Mouse (Mus musculus) intestine, postnatal 0 days (tissue): ENCODE data around the gene Slc41a2. TPM values are rescaled to one million over a fixed set of nuclear protein-coding genes. Genes with fewer than 3 reads are reported as not detected.

Experiments
- ATAC-seq: fragments of 200-750 bp; cut with Nextera tagmentation; 2 replicates; pipeline ENCODE4 v1.8.0; 2017; ENCODE audit warnings: mild to moderate bottlenecking, moderate TSS enrichment, moderate library complexity
- H3K27ac ChIP-seq: fragments of 300-500 bp; sonication (generic); 2 replicates; pipeline ENCODE4 v1.5.1; 2014; ENCODE audit warnings: mild to moderate bottlenecking, low read depth, low read length, moderate library complexity
- H3K27me3 ChIP-seq: fragments of 300-500 bp; sonication (generic); replicated peaks from 2 replicates; pipeline ENCODE4 v1.6.1; 2014; ENCODE audit warnings: low read length, mixed read lengths; ENCODE audit not compliant: control insufficient read depth, insufficient read depth
- H3K36me3 ChIP-seq: fragments of 300-500 bp; sonication (generic); 2 replicates; pipeline ENCODE4 v1.6.1; 2014; ENCODE audit warnings: mild to moderate bottlenecking, moderate library complexity; ENCODE audit not compliant: control insufficient read depth, insufficient read depth
- H3K4me1 ChIP-seq: fragments of 300-500 bp; sonication (generic); replicated peaks from 2 replicates; pipeline ENCODE4 v1.6.1; 2014; ENCODE audit warnings: antibody characterized with exemption, low read length, mixed read lengths; ENCODE audit not compliant: control insufficient read depth, insufficient read depth
- H3K4me2 ChIP-seq: fragments of 300-500 bp; sonication (generic); replicated peaks from 2 replicates; pipeline ENCODE4 v1.6.1; 2014; ENCODE audit warnings: low read depth, mild to moderate bottlenecking, moderate library complexity
- H3K4me3 ChIP-seq: fragments of 300-500 bp; sonication (generic); 2 replicates; pipeline ENCODE4 v1.5.1; 2014; ENCODE audit warnings: low read depth, low read length
- H3K9ac ChIP-seq: fragments of 300-500 bp; sonication (generic); 2 replicates; pipeline ENCODE4 v1.6.1; 2014; ENCODE audit warnings: mild to moderate bottlenecking, low read depth, low read length
- H3K9me3 ChIP-seq: fragments of 300-500 bp; sonication (generic); 2 replicates; pipeline ENCODE4 v1.6.1; 2016; ENCODE audit warnings: mixed run types; ENCODE audit not compliant: control insufficient read depth
- CTCF ChIP-seq: sonication (generic); IDR thresholded peaks from 2 replicates; pipeline ENCODE4 v1.5.1; 2016; ENCODE audit warnings: low read depth, mild to moderate bottlenecking, control low read depth, antibody characterized with exemption, moderate library complexity
- WGBS: fragments of 180-500 bp; shearing (Covaris S2); extraction: QIAGEN DNeasy Blood & Tissue Kit; methylation state at CpG from one replicate; pipeline ENCODE4 v1.1.7; 2014; 5-methylcytosine and 5-hydroxymethylcytosine counted together
- polyA plus RNA-seq: library from polyadenylated mRNA; unstranded; fragments of >200 nt; fragmentation: Nextera tagmentation; extraction: Ambion mirVana; gene quantifications from 2 replicates; pipeline ENCODE4 v1.2.1, GENCODE M21; 2015

Gene Slc41a2
- polyA plus RNA-seq, 1 experiment from 2014 or later, result 1.9 TPM

DNA sequence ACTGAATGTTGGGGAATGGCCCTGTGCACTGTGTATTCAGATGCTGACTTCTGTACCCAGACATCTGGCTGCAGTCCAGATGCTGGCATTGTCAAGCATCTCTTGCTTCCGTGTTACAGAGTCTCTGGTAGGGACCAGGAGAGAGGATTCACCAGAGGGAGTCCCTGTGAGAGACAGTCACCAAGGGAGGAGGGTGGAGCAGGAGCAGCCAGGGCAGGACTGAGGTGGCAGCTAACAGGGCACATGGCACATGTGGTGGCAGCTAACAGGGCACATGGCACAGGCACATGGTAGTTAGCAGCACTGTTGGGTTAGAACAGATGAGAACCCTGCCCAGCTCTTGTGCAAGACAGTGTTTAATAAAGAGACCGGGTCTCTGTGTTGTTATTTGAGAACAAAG, 73.6 kb downstream of the Slc41a2 start:
- TF ChIP-seq CTCF, result no peak
- Histone ChIP-seq H3K27me3 (no peaks in the 10 kb centered on the region), H3K27ac (no peak overlapping the region), H3K4me1 (no peaks in the 10 kb centered on the region), H3K36me3 (no peaks in the 10 kb centered on the region), H3K9me3 (no peaks in the 10 kb centered on the region), H3K4me3 (no peak overlapping the region), H3K9ac (no peak overlapping the region), H3K4me2 (no peak overlapping the region)
- WGBS, result 34% methylated on average over 2 of the region's 2 CpGs
- no peak for ATAC-seq

DNA sequence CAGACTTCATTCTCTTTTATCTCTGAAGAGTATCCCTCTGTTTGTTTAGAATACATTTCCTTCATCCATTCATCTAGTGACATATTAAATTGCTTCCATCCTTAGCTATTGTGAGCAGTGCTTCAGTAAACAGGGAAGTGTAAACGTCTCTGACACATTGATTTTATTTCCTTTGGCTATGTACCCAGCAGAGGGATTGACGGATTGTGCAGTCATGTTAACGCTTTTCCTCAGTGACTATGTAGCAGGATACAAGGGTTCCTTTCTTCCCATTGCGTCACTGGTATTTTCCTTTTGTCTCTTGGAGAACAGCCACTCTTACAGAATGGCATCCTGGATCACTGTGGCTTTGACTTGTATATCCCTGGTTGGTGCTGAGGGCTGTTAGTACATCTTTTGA, 76.4 kb downstream of the Slc41a2 start:
- H3K4me1 ChIP-seq, result no peaks in the 10 kb centered on the region
- H3K27me3 ChIP-seq, result no peaks in the 10 kb centered on the region; the same call in 1 of the 2 replicates
- H3K4me2 ChIP-seq, result no peak overlapping the region
- no peak overlapping the region for H3K4me3 ChIP-seq
- no peaks in the 10 kb centered on the region for H3K9me3 ChIP-seq
- no peak overlapping the region for H3K9ac ChIP-seq
- no peak for TF ChIP-seq CTCF
- WGBS, result 35% methylated on average over 4 of the region's 4 CpGs
- no peak overlapping the region for H3K27ac ChIP-seq
- H3K36me3 ChIP-seq, result no peaks in the 10 kb centered on the region
- no peak for ATAC-seq

DNA sequence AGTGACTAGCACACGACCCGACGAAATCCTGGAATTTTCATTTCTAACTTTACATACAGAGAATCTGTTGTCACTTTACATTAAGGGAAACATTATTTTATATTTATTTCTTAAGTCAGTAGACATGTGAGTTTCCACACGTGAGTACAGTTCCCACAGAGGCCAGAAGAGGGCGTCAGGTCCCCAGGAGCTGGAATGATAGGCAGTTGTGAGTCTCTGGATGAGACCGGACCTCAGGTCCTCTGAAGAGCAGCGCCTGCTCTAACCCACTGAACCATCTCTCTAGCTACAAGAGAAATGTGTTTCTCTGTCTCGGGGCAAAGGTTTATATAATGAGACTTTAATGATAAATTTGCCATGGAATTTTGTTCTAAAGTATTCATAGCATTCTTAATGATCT, 86.3 kb downstream of the Slc41a2 start:
- Histone ChIP-seq H3K9ac (no peak overlapping the region), H3K4me3 (no peak overlapping the region), H3K9me3 (no peaks in the 10 kb centered on the region), H3K4me1 (no peaks in the 10 kb centered on the region), H3K4me2 (no peak overlapping the region), H3K36me3 (no peaks in the 10 kb centered on the region), H3K27ac (no peak overlapping the region), H3K27me3 (no peaks in the 10 kb centered on the region)
- ATAC-seq, result no peak
- WGBS, result 63% methylated on average over 8 of the region's 8 CpGs
- TF ChIP-seq CTCF, result peak; percentile 63

DNA sequence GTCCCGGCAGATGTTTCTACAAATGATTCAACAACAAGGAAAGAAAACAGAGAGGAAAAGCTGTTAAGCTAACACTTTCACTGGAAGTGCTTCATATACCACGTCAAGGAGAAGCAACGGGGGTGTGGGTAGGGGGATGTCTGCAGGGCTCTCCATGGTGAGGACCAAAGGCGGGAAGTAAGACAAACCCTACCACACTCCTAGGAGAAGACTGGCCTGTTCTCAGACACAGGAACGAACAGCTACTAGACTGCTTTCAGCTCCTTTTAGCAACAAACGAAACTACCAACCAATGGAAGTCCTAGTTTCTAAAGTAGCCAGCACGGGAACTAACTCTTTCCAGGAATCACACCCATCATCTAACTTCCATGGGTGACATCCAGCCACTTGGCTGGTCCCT, 89.6 kb downstream of the Slc41a2 start:
- Histone ChIP-seq H3K4me3 (no peak overlapping the region), H3K4me2 (no peak overlapping the region), H3K36me3 (no peaks in the 10 kb centered on the region), H3K27me3 (no peaks in the 10 kb centered on the region), H3K4me1 (no peaks in the 10 kb centered on the region), H3K9me3 (no peaks in the 10 kb centered on the region), H3K27ac (no peak overlapping the region), H3K9ac (no peak overlapping the region)
- ATAC-seq, result no peak
- no peak for TF ChIP-seq CTCF
- WGBS, result 66% methylated on average over 7 of the region's 7 CpGs

DNA sequence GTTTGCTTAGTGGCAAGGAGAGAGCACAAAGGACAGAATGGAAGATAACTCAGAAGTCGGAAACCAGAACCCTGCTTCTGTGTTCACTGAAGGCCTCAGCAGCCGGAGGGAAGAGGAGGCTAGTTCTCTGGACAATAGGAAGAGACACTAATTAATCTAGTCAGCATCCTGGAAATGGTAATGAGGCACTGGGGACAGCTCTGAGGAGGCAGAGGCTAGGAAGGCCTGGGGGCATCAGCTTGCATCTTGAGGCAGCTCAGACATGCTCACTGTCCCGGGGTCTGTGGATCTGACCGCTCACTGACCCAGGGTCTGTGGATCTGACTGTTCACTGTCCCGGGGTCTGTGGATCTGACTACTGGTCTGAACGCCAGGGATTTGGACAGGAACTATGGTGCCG, 92.0 kb downstream of the Slc41a2 start:
- Histone ChIP-seq H3K4me2 (no peak overlapping the region), H3K27ac (no peak overlapping the region), H3K36me3 (no peaks in the 10 kb centered on the region), H3K9me3 (no peaks in the 10 kb centered on the region), H3K4me3 (no peak overlapping the region), H3K4me1 (no peaks in the 10 kb centered on the region), H3K9ac (no peak overlapping the region), H3K27me3 (no peaks in the 10 kb centered on the region)
- ATAC-seq, result no peak
- TF ChIP-seq CTCF, result no peak
- WGBS, result 86% methylated on average over 7 of the region's 7 CpGs

DNA sequence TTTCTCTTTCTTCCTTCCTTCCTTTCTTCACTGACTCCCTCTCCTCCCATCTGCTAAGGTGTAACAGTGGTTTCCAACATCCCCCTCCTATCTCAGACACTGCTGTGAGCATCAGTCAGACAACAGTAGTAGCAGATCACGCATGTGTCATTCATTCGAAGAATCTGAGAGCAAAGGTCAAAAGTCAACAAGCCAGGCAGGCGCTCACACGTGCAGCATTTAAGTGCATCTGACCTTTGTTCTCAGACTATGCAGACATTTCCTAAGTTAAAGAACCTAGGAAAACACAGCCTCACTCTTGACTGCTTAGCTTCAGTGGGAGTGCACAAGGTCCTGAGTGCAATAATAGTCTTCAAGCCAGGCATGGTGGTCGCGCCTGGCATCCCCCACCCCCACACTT, 93.6 kb downstream of the Slc41a2 start:
- H3K4me1 ChIP-seq, result no peaks in the 10 kb centered on the region
- no peak overlapping the region for H3K4me3 ChIP-seq
- no peak overlapping the region for H3K27ac ChIP-seq
- no peak for TF ChIP-seq CTCF
- WGBS, result 37% methylated on average over 6 of the region's 6 CpGs
- H3K36me3 ChIP-seq, result no peaks in the 10 kb centered on the region
- H3K9me3 ChIP-seq, result no peaks in the 10 kb centered on the region
- H3K9ac ChIP-seq, result no peak overlapping the region
- H3K4me2 ChIP-seq, result no peak overlapping the region
- no peaks in the 10 kb centered on the region for H3K27me3 ChIP-seq
- ATAC-seq, result peak; percentile 83

DNA sequence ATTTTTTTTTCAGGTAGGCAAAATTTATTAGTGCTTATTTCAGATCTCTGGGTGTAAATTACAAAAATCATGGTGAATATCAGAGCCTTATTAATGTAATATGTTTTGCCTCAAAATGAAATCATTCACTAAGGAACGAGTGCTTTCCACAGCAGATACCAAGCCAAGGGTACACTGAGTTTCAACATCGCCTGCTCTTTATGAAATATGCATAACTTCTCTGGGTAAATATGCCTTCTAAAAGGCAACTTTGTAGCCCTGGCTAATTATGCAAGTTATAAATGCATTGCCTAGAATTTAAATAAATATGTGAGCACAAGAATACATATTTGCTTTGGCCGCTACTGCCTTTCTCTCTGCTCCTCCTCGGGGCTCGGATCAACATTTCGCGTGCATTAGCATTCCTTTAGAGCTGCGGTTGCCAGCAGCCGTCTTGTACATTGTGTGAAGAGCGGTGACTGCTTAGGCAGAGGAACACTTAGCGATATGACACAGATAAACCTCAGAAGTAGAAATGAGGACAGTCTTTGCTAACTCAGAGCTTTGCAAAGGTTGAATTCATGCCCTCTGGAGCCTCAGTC, 95.5 kb downstream of the Slc41a2 start:
- no peaks in the 10 kb centered on the region for H3K4me1 ChIP-seq
- 32% methylated on average over 11 of the region's 11 CpGs for WGBS
- no peaks in the 10 kb centered on the region for H3K27me3 ChIP-seq
- no peak overlapping the region for H3K27ac ChIP-seq
- no peak for ATAC-seq
- H3K4me2 ChIP-seq, result no peak overlapping the region
- no peak for TF ChIP-seq CTCF
- H3K36me3 ChIP-seq, result no peaks in the 10 kb centered on the region
- no peaks in the 10 kb centered on the region for H3K9me3 ChIP-seq
- no peak overlapping the region for H3K4me3 ChIP-seq
- no peak overlapping the region for H3K9ac ChIP-seq
